Mouse (Mus musculus): ENCODE data around the gene Nrip2. TPM values are rescaled to one million over a fixed set of nuclear protein-coding genes. Genes with fewer than 3 reads are reported as not detected.
"Not testable (repeated sequence)": the region's sequence is repeated elsewhere in the genome, so short reads cannot be mapped to it uniquely, and the experiment has no call there.

Gene Nrip2
- polyA plus RNA-seq, 1 experiment = not detected

- H3K4me1 ChIP-seq (ENCODE audit: control insufficient read depth, insufficient read depth, low read length) = peaks cover 30% of the 10 kb centered on the region
- no peak for TF ChIP-seq POLR2A (IDR thresholded peaks at IDR 0.05; ENCODE audit: borderline replicate concordance, low read depth, low read length)
- TF ChIP-seq CTCF (IDR thresholded peaks at IDR 0.05; ENCODE audit: low read depth, low read length) = no peak
- H3K27ac ChIP-seq (ENCODE audit: insufficient read depth, low read depth, low read length) = no peak overlapping the region
- no peak overlapping the region for H3K4me3 ChIP-seq (ENCODE audit: insufficient read depth, low read length)
These were observed 34.4 kb upstream of the Nrip2 start for GRCm38 (mm10) chr6:128364721-128365120.

GRCm38 (mm10) chr6:128366466-128366865 lies 32.6 kb upstream of the Nrip2 start:
- Histone ChIP-seq H3K4me1 (ENCODE audit: control insufficient read depth, insufficient read depth, low read length) (peaks cover 23% of the 10 kb centered on the region), H3K27ac (ENCODE audit: insufficient read depth, low read depth, low read length) (no peak overlapping the region), H3K4me3 (ENCODE audit: insufficient read depth, low read length) (no peak overlapping the region)
- TF ChIP-seq POLR2A (IDR thresholded peaks at IDR 0.05; ENCODE audit: borderline replicate concordance, low read depth, low read length) (no peak), CTCF (IDR thresholded peaks at IDR 0.05; ENCODE audit: low read depth, low read length) (no peak)

GRCm38 (mm10) chr6:128370040-128370439 lies 29.1 kb upstream of the Nrip2 start:
- no peak for TF ChIP-seq CTCF (IDR thresholded peaks at IDR 0.05; ENCODE audit: low read depth, low read length)
- no peak overlapping the region for H3K4me3 ChIP-seq (ENCODE audit: insufficient read depth, low read length)
- no peak overlapping the region for H3K27ac ChIP-seq (ENCODE audit: insufficient read depth, low read depth, low read length)
- H3K4me1 ChIP-seq (ENCODE audit: control insufficient read depth, insufficient read depth, low read length) = peaks cover 13% of the 10 kb centered on the region

GRCm38 (mm10) chr6:128375192-128375591 lies 23.9 kb upstream of the Nrip2 start, which contains the start of the genes Tex52 and Gm44596:
TSS of gene Tex52 (plus strand) at chr6:128375456.
TSS of gene Gm44596 (plus strand) at chr6:128375503.
- TF ChIP-seq POLR2A (IDR thresholded peaks at IDR 0.05; ENCODE audit: borderline replicate concordance, low read depth, low read length) (no peak), CTCF (IDR thresholded peaks at IDR 0.05; ENCODE audit: low read depth, low read length) (no peak)
- peaks cover 10% of the 10 kb centered on the region for H3K4me1 ChIP-seq (ENCODE audit: control insufficient read depth, insufficient read depth, low read length)
- H3K4me3 ChIP-seq (ENCODE audit: insufficient read depth, low read length) = no peak within 1 kb of the TSS
- H3K27ac ChIP-seq (ENCODE audit: insufficient read depth, low read depth, low read length) = no peak within 1 kb of the TSS

GRCm38 (mm10) chr6:128376371-128377085 lies 22.6 kb upstream of the Nrip2 start:
- H3K4me3 ChIP-seq (ENCODE audit: insufficient read depth, low read length) = no peak overlapping the region
- TF ChIP-seq CTCF (IDR thresholded peaks at IDR 0.05; ENCODE audit: low read depth, low read length) (no peak), POLR2A (IDR thresholded peaks at IDR 0.05; ENCODE audit: borderline replicate concordance, low read depth, low read length) (no peak)
- peaks cover 16% of the 10 kb centered on the region for H3K4me1 ChIP-seq (ENCODE audit: control insufficient read depth, insufficient read depth, low read length)
- no peak overlapping the region for H3K27ac ChIP-seq (ENCODE audit: insufficient read depth, low read depth, low read length)

GRCm38 (mm10) chr6:128379636-128380035 lies 19.5 kb upstream of the Nrip2 start:
- no peak for TF ChIP-seq CTCF (IDR thresholded peaks at IDR 0.05; ENCODE audit: low read depth, low read length)
- no peak for TF ChIP-seq POLR2A (IDR thresholded peaks at IDR 0.05; ENCODE audit: borderline replicate concordance, low read depth, low read length)
- Histone ChIP-seq H3K27ac (ENCODE audit: insufficient read depth, low read depth, low read length) (peak overlapping the region; percentile 26; the same call in 1 of the 2 replicates), H3K4me3 (ENCODE audit: insufficient read depth, low read length) (no peak overlapping the region), H3K4me1 (ENCODE audit: control insufficient read depth, insufficient read depth, low read length) (peaks cover 27% of the 10 kb centered on the region)

GRCm38 (mm10) chr6:128380594-128381167 lies 18.4 kb upstream of the Nrip2 start:
- H3K27ac ChIP-seq (ENCODE audit: insufficient read depth, low read depth, low read length) = peak overlapping the region; percentile 12
- not testable (repeated sequence) for H3K4me3 ChIP-seq (ENCODE audit: insufficient read depth, low read length)
- H3K4me1 ChIP-seq (ENCODE audit: control insufficient read depth, insufficient read depth, low read length) = peaks cover 27% of the 10 kb centered on the region

- no peak for TF ChIP-seq POLR2A (IDR thresholded peaks at IDR 0.05; ENCODE audit: borderline replicate concordance, low read depth, low read length)
- TF ChIP-seq CTCF (IDR thresholded peaks at IDR 0.05; ENCODE audit: low read depth, low read length) = no peak
These were observed 17.8 kb upstream of the Nrip2 start for GRCm38 (mm10) chr6:128381254-128381653.

GRCm38 (mm10) chr6:128383752-128384151 lies 15.3 kb upstream of the Nrip2 start:
- Histone ChIP-seq H3K4me1 (ENCODE audit: control insufficient read depth, insufficient read depth, low read length) (peaks cover 27% of the 10 kb centered on the region), H3K27ac (ENCODE audit: insufficient read depth, low read depth, low read length) (no peak overlapping the region), H3K4me3 (ENCODE audit: insufficient read depth, low read length) (no peak overlapping the region)
- no peak for TF ChIP-seq CTCF (IDR thresholded peaks at IDR 0.05; ENCODE audit: low read depth, low read length)
- TF ChIP-seq POLR2A (IDR thresholded peaks at IDR 0.05; ENCODE audit: borderline replicate concordance, low read depth, low read length) = no peak

More at GRCm38 (mm10) chr6:128381254-128381653, 17.8 kb upstream of the Nrip2 start:
- H3K4me3 ChIP-seq (ENCODE audit: insufficient read depth, low read length) = no peak overlapping the region
- H3K27ac ChIP-seq (ENCODE audit: insufficient read depth, low read depth, low read length) = peak overlapping the region; percentile 51
- H3K4me1 ChIP-seq (ENCODE audit: control insufficient read depth, insufficient read depth, low read length) = peaks cover 27% of the 10 kb centered on the region

- peaks cover 19% of the 10 kb centered on the region for H3K4me1 ChIP-seq (ENCODE audit: control insufficient read depth, insufficient read depth, low read length)
- H3K4me3 ChIP-seq (ENCODE audit: insufficient read depth, low read length) = no peak overlapping the region
- TF ChIP-seq POLR2A (IDR thresholded peaks at IDR 0.05; ENCODE audit: borderline replicate concordance, low read depth, low read length) (no peak), CTCF (IDR thresholded peaks at IDR 0.05; ENCODE audit: low read depth, low read length) (no peak)
- no peak overlapping the region for H3K27ac ChIP-seq (ENCODE audit: insufficient read depth, low read depth, low read length)
These were observed 14.1 kb upstream of the Nrip2 start for GRCm38 (mm10) chr6:128385026-128385425.

All from bone marrow macrophage, adult 2 months (primary cell).